Mouse (Mus musculus): ENCODE measurements around the gene Tenm1. TPM values are rescaled to one million over a fixed set of nuclear protein-coding genes. Genes with fewer than 3 reads are reported as not detected.

Tenm1 gene
- total RNA-seq, 1 experiment from 2014 or later = not detected

DNA sequence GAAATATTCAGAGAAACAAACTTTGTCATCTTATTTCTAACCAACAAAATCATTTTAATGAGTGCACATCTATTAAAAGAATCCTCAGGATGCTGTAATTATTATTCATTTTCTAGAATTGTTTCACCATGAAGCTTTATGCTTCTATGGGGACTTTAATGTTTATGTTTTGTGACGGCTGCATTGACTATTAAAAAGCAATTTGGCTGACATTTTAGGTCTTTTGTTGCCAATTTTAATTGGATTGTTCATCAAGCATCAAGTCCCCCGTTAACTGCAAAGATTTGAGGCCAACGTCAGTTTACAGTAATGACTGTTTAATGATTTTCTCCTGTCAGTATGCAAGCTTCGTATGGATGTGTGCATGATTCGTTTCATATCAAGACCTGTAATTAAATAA, 461.3 kb downstream of the Tenm1 start:
- no peak for ATAC-seq (replicated peaks; ENCODE audit: low read depth, poor library complexity, severe bottlenecking)

DNA sequence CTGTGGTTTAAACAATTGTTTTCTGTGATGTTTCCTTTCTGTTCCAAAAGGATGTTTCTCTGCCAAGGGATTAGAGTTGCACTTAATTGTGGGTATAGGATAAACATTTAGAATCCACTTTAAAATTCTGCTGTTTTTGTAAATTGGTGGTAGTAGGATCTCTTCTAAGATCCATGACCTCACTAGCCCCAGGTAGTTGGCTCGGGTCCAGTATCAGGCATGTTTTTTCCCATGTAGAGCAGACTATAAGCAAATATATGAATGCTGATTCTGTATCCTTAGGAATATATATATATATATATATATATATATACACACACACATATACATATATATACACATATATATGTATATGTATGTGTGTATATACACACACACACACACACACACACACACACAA, 567.2 kb downstream of the Tenm1 start:
- no peak for ATAC-seq (replicated peaks; ENCODE audit: low read depth, poor library complexity, severe bottlenecking)

DNA sequence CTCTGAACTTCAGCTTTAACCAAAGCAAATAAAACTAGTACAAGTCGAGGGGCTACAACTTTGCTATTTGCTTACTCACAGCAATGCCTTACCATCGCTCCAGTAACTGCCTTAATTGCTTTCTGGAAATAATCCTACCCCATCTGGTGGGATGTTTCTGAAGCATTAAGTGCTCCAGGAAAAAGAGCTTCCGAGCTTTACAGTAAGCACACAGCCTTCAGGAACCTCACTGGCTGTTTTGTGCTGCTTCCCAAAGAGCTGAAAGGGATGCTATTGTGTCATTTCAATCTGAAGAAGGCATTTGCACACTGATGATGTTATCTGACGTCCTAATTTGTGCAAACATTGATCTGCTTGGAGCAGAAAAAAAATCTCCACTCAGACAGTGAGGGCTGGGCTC, 647.4 kb downstream of the Tenm1 start:
- no peak for ATAC-seq (replicated peaks; ENCODE audit: low read depth, poor library complexity, severe bottlenecking)

DNA sequence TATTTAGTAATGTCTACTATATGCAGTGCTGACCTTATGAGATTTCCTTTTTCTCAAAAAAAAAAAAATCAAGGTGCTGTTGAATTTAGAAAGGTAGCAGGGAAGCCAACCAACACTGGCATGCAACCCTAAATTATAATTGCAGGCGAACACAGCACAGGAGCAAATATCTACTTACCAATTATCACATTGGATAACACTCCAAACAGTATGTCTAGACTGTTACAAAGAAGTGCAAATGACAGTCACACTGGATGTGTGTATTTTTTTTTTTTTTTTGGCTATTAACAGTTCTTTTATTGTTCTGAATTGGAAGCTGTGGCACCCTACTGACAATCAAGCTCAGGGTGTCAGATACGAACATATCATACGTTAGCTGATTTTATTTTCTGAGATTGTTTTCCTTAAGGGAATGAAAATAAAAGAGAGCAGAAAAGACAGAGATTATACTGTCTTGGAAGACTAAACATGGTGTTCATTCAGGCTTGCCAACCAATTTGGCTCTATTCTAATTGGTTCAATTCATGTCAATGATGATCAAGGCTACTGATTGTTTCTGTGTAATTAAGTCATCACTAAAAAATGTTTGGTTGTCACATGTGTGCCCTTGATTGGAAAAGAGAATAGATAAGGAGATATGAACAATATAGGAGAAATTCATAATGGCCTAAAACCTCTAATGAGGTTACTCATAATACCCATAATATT, 710.7 kb downstream of the Tenm1 start:
- no peak for ATAC-seq (replicated peaks; ENCODE audit: low read depth, poor library complexity, severe bottlenecking)

DNA sequence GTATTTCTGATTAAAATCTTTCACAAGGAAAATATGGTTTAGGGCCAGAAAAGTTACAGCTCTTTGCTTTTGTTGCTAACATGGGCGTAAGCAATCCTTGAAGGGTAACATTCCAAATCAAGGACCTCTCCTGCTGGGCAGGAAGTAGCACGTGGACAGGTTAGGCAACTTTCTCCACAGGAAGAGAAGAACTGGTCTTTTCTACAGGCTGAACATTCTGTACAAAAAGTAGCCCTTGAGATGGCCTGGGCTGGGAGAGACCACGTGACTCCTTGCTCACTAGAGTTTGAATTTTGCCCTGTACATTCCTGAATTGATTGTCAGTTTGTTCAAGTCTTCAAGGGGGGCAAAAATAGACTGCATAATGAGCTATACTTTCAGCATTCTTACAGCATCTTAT, 728.6 kb downstream of the Tenm1 start:
- no peak for ATAC-seq (replicated peaks; ENCODE audit: low read depth, poor library complexity, severe bottlenecking)

DNA sequence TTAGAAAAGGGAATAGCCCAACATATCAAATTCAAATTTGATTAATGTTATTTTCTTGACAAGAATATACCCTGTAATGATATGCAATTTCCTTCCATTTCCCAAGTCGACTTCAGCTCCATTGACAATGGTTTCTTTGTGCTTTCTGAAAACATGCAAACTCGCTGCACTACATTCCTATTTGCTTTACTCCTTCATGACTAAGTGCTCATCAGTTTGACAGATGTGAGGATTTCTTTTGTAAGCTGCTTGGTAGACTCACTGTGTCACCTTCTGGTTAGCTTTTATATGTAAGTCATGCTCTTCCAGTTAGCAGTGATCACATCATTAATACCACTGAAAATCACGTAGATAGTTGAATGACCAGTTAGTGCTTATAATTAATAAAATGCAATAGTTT, 781.8 kb downstream of the Tenm1 start:
- ATAC-seq (replicated peaks; ENCODE audit: low read depth, poor library complexity, severe bottlenecking) = no peak

DNA sequence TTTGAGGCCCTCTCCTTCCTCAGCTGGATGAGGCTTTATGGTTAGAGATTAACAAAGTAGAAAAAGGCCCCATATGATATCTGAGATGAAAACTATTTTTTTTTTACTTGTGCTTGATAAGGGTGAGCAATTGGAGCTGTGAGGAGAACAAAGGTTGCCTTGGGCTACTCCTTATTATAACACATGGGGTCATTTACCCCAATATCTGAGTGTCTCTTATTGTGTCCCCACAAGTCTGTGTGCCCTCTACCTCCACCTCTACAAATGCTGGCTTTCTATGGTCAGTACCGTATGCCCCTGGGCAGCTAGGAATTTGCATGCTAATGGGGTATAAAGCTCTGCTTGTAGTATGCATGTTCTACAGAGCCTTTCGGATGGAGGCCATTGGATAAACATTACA, 848.4 kb downstream of the Tenm1 start:
- no peak for ATAC-seq (replicated peaks; ENCODE audit: low read depth, poor library complexity, severe bottlenecking)

DNA sequence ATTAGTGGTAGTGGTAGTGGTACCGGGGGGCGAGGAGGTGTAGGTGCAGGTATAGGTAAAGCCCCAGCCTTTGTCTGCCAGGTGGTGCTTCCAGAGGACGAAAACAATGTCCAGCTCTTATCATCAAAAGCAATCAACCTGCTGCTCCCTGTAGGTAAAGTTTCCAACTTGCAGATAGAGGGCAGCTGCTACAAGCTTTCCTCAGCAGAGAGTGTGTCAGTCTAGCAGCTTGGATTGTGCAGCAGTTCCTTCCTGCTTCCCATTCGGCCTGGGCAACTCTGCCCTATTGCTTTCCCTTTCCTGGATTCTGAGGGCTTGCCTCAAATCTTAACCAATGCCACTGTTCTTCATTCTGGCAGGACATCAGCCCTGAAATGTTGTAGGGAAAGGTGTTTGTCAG, 870.2 kb downstream of the Tenm1 start:
- ATAC-seq (replicated peaks; ENCODE audit: low read depth, poor library complexity, severe bottlenecking) = no peak

DNA sequence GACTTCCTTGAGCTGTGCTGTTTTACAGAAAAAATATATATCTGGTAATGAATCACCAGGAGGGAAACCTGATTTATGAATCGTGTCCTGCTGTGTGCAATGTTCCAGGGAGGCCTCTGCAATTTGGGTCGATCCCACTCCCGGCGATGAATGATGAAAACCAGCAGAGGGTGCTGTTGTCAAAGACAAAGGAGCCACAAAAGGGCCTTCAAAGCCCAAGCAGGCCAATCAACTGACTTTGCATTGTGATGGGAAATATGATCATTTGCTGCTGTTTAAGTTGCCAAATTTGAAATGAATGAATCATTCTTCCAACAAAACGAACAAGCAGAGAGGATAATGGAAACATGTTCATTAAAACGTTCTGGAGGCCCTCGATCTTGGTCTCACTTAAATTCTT, 871.6 kb downstream of the Tenm1 start:
- peak; percentile 82 for ATAC-seq (replicated peaks; ENCODE audit: low read depth, poor library complexity, severe bottlenecking)

DNA sequence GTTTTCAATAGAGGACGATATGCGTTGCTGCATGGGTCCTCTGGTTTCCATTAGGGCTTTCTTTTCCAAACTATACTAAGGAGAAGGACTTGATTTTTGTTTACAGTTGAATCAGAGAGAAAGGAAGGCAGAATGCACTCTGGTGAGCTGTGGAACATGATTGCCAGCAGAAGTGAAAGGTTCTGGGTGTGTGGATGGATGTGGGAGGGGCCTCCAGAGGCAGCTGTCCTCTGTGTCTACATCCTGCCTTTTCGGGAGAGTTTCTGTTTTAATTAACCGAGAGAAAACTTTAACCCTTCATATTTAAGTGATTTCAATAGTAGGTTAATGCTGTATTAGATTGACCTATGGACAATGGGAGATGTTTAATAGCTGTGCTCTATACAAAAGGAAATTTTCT, 880.4 kb downstream of the Tenm1 start:
- ATAC-seq (replicated peaks; ENCODE audit: low read depth, poor library complexity, severe bottlenecking) = no peak

DNA sequence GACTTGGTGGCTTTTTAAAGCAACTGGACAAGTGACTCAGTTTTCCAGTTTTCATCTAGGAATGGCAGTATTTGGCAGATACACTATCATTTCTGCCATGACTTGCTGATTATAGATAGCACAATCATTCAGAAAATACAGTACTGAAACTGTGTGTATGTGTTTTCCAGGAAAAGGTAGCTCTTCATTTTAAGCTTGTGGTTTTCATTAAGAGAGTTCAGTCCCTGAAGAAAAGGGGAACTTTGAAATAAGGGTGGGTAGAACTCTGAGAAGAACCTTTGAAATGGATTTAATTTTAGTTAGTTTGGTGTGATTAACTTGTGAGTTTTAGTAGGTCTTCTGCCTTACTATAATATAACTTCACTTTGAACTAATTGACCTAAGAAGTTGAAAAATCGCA, 883.9 kb downstream of the Tenm1 start:
- ATAC-seq (replicated peaks; ENCODE audit: low read depth, poor library complexity, severe bottlenecking) = peak; percentile 63

DNA sequence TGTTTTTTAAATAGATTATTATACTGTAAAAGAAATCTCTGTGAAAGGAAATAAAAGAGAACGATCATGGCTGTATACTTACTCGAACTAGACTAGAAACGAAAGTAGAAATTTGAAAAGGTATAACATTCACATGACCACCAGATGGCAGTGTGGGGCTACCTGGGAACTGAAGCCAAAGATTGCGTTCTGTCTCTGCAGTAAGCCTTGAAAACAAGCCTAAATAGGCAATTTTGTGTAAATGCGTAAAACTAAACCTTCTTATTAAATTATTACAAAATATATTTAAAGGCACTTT, 888.2 kb downstream of the Tenm1 start:
- ATAC-seq (replicated peaks; ENCODE audit: low read depth, poor library complexity, severe bottlenecking) = peak; percentile 93

DNA sequence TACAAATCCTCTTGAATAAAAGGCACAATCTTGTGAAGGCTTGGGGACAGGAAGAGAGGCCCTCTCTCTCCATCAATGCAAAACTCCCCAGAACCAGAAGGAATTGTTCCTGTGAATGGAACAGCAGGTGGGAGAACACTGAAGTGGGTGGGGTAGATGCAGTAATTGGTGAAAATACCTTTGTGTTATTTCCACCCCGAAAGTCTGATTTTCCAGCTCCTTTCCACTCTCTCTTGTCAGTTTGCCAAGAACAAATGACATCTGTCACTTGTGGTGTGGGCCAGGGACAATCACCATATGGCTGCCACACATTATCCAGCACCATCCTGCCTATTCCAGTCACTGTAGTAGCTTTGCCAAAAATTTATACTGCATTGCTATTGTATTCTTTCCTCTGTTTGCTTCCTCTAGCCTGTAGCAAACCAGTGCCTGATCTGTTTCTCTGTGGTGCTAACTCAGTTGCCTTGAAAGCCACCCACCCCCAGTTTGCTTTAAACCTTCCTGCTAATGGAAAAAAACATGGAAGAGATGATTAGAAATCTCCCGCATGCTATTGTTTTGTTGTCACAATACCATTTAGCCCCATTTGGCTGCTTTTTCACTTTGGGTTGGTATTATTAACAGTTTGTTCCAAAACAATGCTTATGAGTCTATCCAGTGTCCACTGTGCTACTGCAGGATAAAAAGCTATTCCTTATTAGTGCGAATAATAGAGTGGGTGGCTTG, 888.7 kb downstream of the Tenm1 start:
- 0 out of 2 replicates have a peak, but pooled peaks have one; percentile 29 for ATAC-seq (replicated peaks; ENCODE audit: low read depth, poor library complexity, severe bottlenecking)

DNA sequence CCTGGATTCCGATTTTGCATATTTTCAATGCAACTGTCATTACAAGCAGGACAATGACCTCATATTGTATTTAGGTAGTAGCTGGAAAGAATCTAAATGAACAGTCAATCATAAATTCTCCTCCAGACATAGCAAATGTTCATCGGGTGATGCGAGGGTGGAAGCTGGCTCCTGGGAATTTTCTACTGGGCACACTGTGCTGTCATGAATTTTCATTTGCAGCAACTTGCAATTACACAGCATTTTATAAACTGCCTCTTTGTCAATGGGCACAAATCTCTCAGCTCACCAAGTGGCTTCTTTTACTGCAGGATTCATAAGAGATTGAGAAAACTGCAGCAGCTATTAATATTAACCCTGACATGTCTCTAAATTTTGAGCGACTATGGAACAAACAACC, 898.2 kb downstream of the Tenm1 start:
- no peak for ATAC-seq (replicated peaks; ENCODE audit: low read depth, poor library complexity, severe bottlenecking)

DNA sequence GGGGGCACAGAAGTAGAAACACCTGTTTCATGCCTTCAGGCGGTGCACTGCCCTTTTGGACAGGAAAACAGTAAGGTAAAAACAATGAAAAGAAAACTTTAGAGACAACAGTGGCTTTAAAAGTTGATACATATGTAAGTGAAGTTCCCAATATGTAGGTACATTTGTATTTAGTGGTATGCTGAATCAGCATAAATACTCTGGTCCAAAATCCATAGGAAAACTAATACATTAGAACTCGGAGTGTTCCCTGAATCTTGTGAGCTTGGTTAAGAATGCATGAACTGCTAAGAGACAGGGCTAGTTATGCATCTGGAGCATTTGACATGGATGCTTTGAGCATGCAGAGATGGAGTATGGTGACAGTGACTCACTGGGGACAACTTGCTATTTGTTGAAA, 906.1 kb downstream of the Tenm1 start:
- ATAC-seq (replicated peaks; ENCODE audit: low read depth, poor library complexity, severe bottlenecking) = no peak

DNA sequence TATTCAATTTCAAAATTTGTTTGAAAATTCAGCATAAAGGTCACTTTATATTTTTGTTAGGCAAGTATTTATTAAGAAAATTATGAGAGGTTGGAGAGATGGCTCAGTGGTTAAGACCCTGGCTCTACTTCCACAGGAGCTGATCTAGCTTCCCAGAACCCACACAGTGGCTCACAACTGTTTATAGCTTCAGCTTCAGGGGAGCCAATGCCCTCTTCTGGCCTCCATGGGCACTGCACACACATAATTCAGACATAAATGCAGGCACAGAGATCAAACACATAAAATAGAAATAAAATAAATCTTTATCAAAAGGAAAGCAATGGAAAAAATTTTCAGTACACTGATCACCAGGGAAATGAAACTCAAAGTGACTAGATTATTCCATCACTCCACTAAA, 916.4 kb downstream of the Tenm1 start:
- peak; percentile 65 for ATAC-seq (replicated peaks; ENCODE audit: low read depth, poor library complexity, severe bottlenecking)

DNA sequence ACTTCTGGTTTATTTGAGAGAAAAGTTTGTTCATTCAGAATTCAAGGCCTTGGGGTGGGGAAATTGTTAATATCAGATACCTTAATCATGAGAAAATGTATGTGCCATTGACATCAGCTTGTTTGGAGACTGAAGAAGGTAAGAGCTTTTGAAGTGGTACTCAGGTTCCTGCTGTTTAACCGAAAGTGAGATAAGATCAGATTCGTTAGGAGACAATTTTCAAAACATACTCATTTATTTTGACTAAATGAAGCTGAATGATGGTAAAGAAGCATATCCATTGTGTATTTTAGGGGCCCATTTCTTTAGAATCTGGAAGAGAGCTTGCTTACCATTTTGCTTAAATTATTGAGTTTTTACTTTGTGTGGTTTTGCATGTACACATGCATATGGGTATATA, 917.8 kb downstream of the Tenm1 start:
- ATAC-seq (replicated peaks; ENCODE audit: low read depth, poor library complexity, severe bottlenecking) = no peak

DNA sequence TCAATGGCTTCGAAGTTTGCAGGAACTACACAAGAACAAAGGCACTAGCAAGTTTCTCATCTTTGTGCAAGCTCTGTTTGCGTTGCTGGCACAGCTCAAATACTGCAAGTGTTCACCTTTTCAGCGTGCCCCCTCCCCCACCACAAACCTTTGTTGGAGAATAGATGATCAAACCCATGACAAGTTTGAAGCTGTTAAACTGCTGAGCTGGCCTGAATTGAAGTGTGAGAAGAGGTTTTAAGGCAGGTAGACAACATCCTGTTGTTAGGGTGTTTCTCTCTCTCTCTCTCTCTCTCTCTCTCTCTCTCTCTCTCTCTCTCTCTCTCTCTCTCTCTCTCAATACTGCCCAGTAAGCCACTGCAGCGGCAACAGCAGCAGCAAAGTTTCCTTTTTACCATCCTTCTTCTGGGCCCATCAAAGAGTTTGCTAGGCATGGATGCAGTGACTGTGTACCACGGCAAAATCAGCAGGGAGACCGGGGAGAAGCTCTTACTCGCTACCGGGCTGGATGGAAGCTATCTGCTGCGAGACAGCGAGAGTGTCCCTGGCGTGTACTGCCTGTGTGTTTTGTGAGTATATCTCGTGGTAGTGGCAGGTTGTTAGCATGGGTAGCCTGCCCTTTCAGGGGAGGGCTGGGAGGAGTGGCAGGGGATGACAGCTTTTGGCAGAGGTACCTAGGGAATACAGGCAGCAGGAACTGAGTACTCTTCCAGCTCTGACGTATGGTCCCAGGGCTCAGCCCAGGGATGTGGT, 926.5 kb downstream of the Tenm1 start, which contains the start of gene Sh2d1a:
Gene Sh2d1a, plus strand, starts transcription at position 163 of the 753 bp plus-strand sequence.
- no peak for ATAC-seq (replicated peaks; ENCODE audit: low read depth, poor library complexity, severe bottlenecking)

DNA sequence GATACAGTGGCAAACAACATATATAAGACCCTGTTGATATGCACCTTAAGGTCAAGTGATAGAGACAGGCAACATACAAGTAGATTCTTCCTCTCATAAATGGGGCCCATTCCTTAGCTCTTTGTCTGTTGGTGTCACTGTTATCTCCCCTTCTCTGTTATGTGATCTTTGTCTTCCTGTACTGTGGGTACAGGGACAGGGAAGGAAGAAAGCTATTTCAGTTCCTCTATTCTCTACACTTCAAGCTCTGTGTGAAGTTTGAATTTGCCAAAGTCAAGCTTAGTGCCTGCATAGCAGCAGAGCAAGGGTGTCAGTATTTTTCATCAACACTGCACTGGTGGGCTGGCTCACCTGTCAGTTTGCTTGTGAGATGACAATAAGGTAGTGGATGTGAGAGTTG, 928.4 kb downstream of the Tenm1 start:
- peak; percentile 91 for ATAC-seq (replicated peaks; ENCODE audit: low read depth, poor library complexity, severe bottlenecking)

DNA sequence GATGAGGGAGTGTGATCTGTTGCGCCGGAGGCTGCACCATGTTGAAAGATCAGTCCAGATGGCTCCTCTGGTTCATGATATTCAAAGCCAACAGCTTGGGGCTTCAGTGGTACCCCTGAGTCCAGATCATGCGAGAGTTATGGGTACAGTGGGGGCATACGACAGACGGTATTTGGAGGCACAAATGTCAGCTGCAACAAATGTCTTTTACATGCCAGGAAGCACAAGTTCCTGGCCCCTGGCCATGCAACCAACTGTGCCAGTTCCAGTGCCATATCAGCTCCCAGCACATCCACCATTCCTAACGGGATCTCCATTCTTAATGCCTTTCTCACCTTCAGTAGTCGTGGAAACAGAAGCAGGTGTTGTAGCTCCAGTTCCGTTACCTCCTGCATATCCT, 938.6 kb downstream of the Tenm1 start:
- no peak for ATAC-seq (replicated peaks; ENCODE audit: low read depth, poor library complexity, severe bottlenecking)

DNA sequence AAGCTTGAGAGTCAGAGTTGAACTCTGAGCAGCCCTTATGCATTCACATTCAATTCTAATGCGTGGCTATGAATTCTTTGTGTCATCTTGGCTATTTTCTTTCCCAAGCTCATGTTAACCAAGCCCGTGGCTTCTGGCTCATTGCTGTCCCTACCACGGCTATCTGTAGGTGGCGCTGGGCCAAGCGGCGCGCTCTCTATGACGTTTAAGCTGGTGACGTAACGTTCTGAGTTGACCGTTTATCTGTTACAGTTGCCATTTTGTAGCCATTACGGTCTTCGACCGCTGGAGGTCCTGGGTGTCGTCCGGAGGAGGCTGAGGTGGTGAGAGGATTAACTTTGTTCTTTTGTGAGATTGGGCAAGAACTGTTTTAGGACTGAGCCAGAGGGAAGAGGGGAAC, 939.5 kb downstream of the Tenm1 start, which contains the start of gene Tex13c2:
Gene Tex13c2, plus strand, starts transcription at position 246 of the 400 bp plus-strand sequence.
- ATAC-seq (replicated peaks; ENCODE audit: low read depth, poor library complexity, severe bottlenecking) = no peak
